Mouse (Mus musculus) MEL (cell line): Measurements from ENCODE around the gene Atp6v1e2.

Source experiments
- CTCF ChIP-seq, 3 experiments: IDR thresholded peaks in 2 of 3; conservative IDR thresholded peaks in 1 of 3; 2 replicates each; pipeline ENCODE4 v1.5.1; 2011 to 2012; ENCODE audit warnings: low read length in 3 of 3, low read depth in 2 of 3, mild to moderate bottlenecking in 2 of 3, improper control_type of control experiment in 1 of 3, inconsistent platforms in 1 of 3, mixed read lengths in 1 of 3, moderate library complexity in 1 of 3; ENCODE audit not compliant: control insufficient read depth in 1 of 3, insufficient read depth in 1 of 3, poor library complexity in 1 of 3, severe bottlenecking in 1 of 3
- E2F4 ChIP-seq: IDR thresholded peaks from 2 replicates; pipeline ENCODE4 v1.6.1; 2011; ENCODE audit warnings: low read depth, low read length, improper control_type of control experiment, borderline replicate concordance
- EP300 ChIP-seq, 2 experiments: IDR thresholded peaks; 2 replicates each; pipeline ENCODE4 v1.6.1; 2011; ENCODE audit warnings: improper control_type of control experiment in 2 of 2, low read length in 2 of 2, low read depth in 1 of 2, mild to moderate bottlenecking in 1 of 2
- HCFC1 ChIP-seq: IDR thresholded peaks from 2 replicates; pipeline ENCODE4 v1.6.1; 2012; ENCODE audit warnings: low read depth, mild to moderate bottlenecking, inconsistent platforms, low read length, improper control_type of control experiment, moderate library complexity
- MXI1 ChIP-seq: IDR thresholded peaks from 2 replicates; pipeline ENCODE4 v1.6.1; 2011; ENCODE audit warnings: mild to moderate bottlenecking, low read depth, low read length, improper control_type of control experiment
- POLR2A ChIP-seq, 2 experiments: IDR thresholded peaks; 2 replicates each; pipeline ENCODE4 v1.6.1; 2011 to 2012; ENCODE audit warnings: low read length in 2 of 2, mild to moderate bottlenecking in 2 of 2, control low read depth in 1 of 2, improper control_type of control experiment in 1 of 2, low read depth in 1 of 2, moderate library complexity in 1 of 2; ENCODE audit not compliant: control insufficient read depth in 1 of 2, insufficient read depth in 1 of 2, poor library complexity in 1 of 2
- POLR2AphosphoS2 ChIP-seq: IDR thresholded peaks from 2 replicates; pipeline ENCODE4 v1.6.1; 2011; ENCODE audit warnings: low read length, improper control_type of control experiment
- RAD21 ChIP-seq: IDR thresholded peaks from 2 replicates; pipeline ENCODE4 v1.6.1; 2011; ENCODE audit warnings: mild to moderate bottlenecking, low read depth, low read length, improper control_type of control experiment
- TAL1 ChIP-seq: IDR thresholded peaks from 2 replicates; pipeline ENCODE4 v1.6.1; 2012; ENCODE audit warnings: mild to moderate bottlenecking, inconsistent platforms, low read length, moderate library complexity, mixed read lengths
- TBP ChIP-seq: IDR thresholded peaks from 2 replicates; pipeline ENCODE4 v1.8.0; 2011; ENCODE audit warnings: low read depth, low read length, improper control_type of control experiment
- ZC3H11A ChIP-seq: IDR thresholded peaks from 2 replicates; pipeline ENCODE4 v1.6.1; 2012; ENCODE audit warnings: low read depth, mild to moderate bottlenecking, inconsistent platforms, low read length, improper control_type of control experiment

- TF ChIP-seq POLR2A (IDR thresholded peaks at IDR 0.05; ENCODE audit: control insufficient read depth in 1 of 2, insufficient read depth in 1 of 2, low read depth in 1 of 2, low read length in 2 of 2, poor library complexity in 1 of 2) (no peak), RAD21 (no peak), EP300 (IDR thresholded peaks at IDR 0.05; ENCODE audit: low read depth in 1 of 2, low read length in 2 of 2) (no peak), TAL1 (no peak), HCFC1 (no peak), POLR2AphosphoS2 (no peak), TBP (no peak), CTCF (IDR thresholded peaks at IDR 0.05 in 2 of 3, conservative IDR thresholded peaks at IDR 0.05 in 1 of 3; ENCODE audit: control insufficient read depth in 1 of 3, insufficient read depth in 1 of 3, low read depth in 2 of 3, low read length in 3 of 3, poor library complexity in 1 of 3, severe bottlenecking in 1 of 3) (no peak), ZC3H11A (no peak), MXI1 (no peak), E2F4 (no peak)
Observed at GRCm38 (mm10) chr17:86908316-86908715, 39.4 kb downstream of the Atp6v1e2 start.
